Mouse (Mus musculus): ENCODE results near the gene Mapk8ip3.

Gene Mapk8ip3

GRCm38 (mm10) chr17:24850065-24850772, 86.6 kb downstream of the Mapk8ip3 start, which contains the start of gene Fahd1:
Fahd1 (minus strand) TSS chr17:24850364.
- peak; percentile 99 for DNase-seq (ENCODE audit: low read depth, low spot score)

- no peak for DNase-seq (ENCODE audit: low read depth, low spot score)
Observed at GRCm38 (mm10) chr17:24849733-24850064, 87.1 kb downstream of the Mapk8ip3 start.

GRCm38 (mm10) chr17:24848600-24849031, 88.2 kb downstream of the Mapk8ip3 start:
- no peak for DNase-seq (ENCODE audit: low read depth, low spot score)

GRCm38 (mm10) chr17:24847386-24847785, 89.4 kb downstream of the Mapk8ip3 start:
- no peak for DNase-seq (ENCODE audit: low read depth, low spot score)

- no peak for DNase-seq (ENCODE audit: low read depth, low spot score)
Observed at GRCm38 (mm10) chr17:24844525-24844924, 92.3 kb downstream of the Mapk8ip3 start.

- no peak for DNase-seq (ENCODE audit: low read depth, low spot score)
Observed at GRCm38 (mm10) chr17:24842631-24843030, 94.1 kb downstream of the Mapk8ip3 start.
